Mouse (Mus musculus) kidney, embryonic 15.5 days (tissue): ENCODE measurements at regions not wholly inside any gene's neighbourhood (a gene's known extent, or its start where the extent isn't known, plus 50 kb on each side); places are given as distances from the start of the nearest gene placed in this dataset.

Experiments
- ATAC-seq: fragments of 200-750 bp; cut with Nextera tagmentation; replicated peaks from 2 replicates; pipeline ENCODE4 v1.8.0; 2017; ENCODE audit warnings: moderate TSS enrichment; ENCODE audit not compliant: low FRiP score
- H3K27ac ChIP-seq: fragments of 300-500 bp; sonication (generic); 2 replicates; pipeline ENCODE4 v1.5.1; 2015; ENCODE audit warnings: mild to moderate bottlenecking, inconsistent platforms
- H3K27me3 ChIP-seq: fragments of 300-500 bp; sonication (generic); 2 replicates; pipeline ENCODE4 v1.6.1; 2015; ENCODE audit warnings: inconsistent platforms
- H3K36me3 ChIP-seq: fragments of 300-500 bp; sonication (generic); 2 replicates; pipeline ENCODE4 v1.6.1; 2015; ENCODE audit warnings: inconsistent platforms
- H3K4me1 ChIP-seq: fragments of 300-500 bp; sonication (generic); 2 replicates; pipeline ENCODE4 v1.6.1; 2015; ENCODE audit warnings: inconsistent platforms
- H3K4me2 ChIP-seq: fragments of 300-500 bp; sonication (generic); 2 replicates; pipeline ENCODE4 v1.6.1; 2015; ENCODE audit warnings: moderate library complexity, mild to moderate bottlenecking, inconsistent platforms
- H3K4me3 ChIP-seq: fragments of 300-500 bp; sonication (generic); replicated peaks from 2 replicates; pipeline ENCODE4 v1.5.1; 2015; ENCODE audit warnings: mild to moderate bottlenecking, inconsistent platforms
- H3K9ac ChIP-seq: fragments of 300-500 bp; sonication (generic); 2 replicates; pipeline ENCODE4 v1.6.1; 2015; ENCODE audit warnings: mild to moderate bottlenecking, inconsistent platforms
- H3K9me3 ChIP-seq: fragments of 300-500 bp; sonication (generic); replicated peaks from 2 replicates; pipeline ENCODE4 v1.6.1; 2016; ENCODE audit warnings: inconsistent platforms
- WGBS: fragments of 180-500 bp; shearing (Covaris S2); methylation state at CpG from one replicate; pipeline ENCODE4 v1.1.7; 2015; ENCODE audit warnings: mixed read lengths; 5-methylcytosine and 5-hydroxymethylcytosine counted together

DNA sequence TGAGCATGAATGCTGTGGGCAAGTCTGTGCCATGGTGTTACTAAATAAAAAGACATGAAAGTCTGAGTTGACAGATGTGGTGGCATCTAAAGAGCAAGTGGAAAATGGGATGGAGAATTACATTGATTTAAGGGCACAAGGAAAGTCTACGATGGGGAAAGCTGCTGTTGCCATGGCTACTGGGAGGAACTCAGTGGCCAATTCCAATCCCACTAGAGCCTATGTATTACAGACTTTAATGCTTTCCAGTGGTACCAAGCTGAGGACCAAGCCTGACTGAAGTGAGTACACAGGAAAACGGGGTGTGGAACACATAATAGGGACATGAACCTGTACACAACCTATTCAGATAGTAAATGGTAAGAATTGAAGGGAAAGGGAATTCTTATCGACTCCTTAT lies 654.9 kb downstream of the Trib2 start:
- H3K9ac ChIP-seq = no peak overlapping the region
- no peaks in the 10 kb centered on the region for H3K4me1 ChIP-seq
- WGBS = 73% methylated on average over 3 of the region's 3 CpGs
- no peak overlapping the region for H3K4me3 ChIP-seq
- no peaks in the 10 kb centered on the region for H3K9me3 ChIP-seq
- H3K4me2 ChIP-seq = no peak overlapping the region
- ATAC-seq = no peak
- no peaks in the 10 kb centered on the region for H3K27me3 ChIP-seq
- H3K36me3 ChIP-seq = no peaks in the 10 kb centered on the region
- no peak overlapping the region for H3K27ac ChIP-seq

DNA sequence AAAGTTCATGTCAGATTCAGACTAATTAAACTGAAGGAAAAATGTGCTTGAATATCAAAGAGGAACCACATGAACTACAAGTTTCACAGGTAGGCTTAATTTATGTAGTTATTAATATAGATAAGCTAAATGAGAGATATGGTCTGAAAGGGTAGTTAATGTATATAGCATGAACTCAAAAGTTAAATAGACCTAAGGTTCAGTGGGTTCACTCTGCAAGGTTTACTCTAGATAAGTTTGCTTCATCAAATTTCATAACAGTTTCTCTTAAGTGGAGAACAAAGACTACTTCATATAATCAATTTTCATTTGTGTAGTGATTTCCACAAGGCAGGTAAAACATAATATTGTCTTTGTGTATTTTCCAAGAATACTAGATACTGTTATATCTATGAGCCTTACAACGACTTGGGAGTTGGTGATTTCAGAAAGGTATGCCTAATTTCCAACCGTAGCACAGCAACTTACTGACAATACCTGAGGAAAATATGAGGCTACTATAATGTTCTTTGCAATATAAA lies 656.2 kb downstream of the Trib2 start:
- H3K27me3 ChIP-seq = no peaks in the 10 kb centered on the region
- ATAC-seq = no peak
- no peak overlapping the region for H3K4me3 ChIP-seq
- no peaks in the 10 kb centered on the region for H3K9me3 ChIP-seq
- H3K27ac ChIP-seq = no peak overlapping the region
- 88% methylated on average over 2 of the region's 2 CpGs for WGBS
- no peak overlapping the region for H3K9ac ChIP-seq
- H3K4me1 ChIP-seq = no peaks in the 10 kb centered on the region
- no peaks in the 10 kb centered on the region for H3K36me3 ChIP-seq
- H3K4me2 ChIP-seq = no peak overlapping the region

DNA sequence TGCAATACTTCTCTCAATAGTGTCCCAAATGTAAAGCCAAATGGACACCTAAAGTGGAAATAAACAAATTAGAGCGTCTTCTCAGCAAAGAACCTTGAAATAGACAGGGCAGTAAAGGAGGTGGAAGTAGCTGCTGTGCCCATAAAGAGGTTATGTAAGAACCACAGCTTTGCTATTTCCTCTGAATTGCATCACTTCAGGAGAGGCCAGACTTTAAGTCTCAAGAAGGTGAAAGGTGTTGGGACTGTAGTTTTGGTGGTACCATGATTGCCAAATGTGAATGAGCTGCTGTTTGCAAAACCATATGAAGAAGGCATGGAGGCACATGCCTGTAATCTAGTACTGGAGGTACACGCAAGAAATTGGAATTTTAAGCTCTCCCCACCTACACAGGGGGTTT lies 670.3 kb downstream of the Trib2 start:
- Histone ChIP-seq H3K27ac (no peak overlapping the region), H3K36me3 (no peaks in the 10 kb centered on the region), H3K27me3 (no peaks in the 10 kb centered on the region), H3K4me2 (no peak overlapping the region), H3K4me1 (no peaks in the 10 kb centered on the region), H3K9me3 (no peaks in the 10 kb centered on the region), H3K9ac (no peak overlapping the region), H3K4me3 (no peak overlapping the region)
- 67% methylated on average over 2 of the region's 2 CpGs for WGBS
- no peak for ATAC-seq

DNA sequence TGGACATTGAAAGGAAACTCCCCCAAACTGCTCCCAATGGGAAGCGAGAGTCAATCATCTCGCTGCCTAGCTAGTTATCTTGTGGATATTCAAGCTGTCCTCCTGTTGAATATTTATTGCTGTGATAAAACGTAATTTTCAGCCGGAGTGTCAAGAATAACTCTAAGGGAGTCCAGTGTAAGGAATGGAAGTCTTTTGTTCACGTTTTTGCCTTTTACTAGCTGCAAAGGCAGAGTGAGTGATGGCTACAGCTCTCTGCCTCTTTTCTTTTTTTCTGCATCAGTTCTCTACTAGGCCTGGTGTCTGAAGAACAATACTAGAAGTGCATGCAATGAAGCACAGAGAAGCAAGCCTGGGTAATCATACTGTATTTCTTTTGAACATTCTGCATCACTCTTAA lies 679.7 kb downstream of the Trib2 start:
- Histone ChIP-seq H3K27me3 (no peaks in the 10 kb centered on the region), H3K9ac (no peak overlapping the region), H3K9me3 (no peaks in the 10 kb centered on the region), H3K27ac (no peak overlapping the region), H3K36me3 (no peaks in the 10 kb centered on the region), H3K4me3 (no peak overlapping the region), H3K4me2 (no peak overlapping the region), H3K4me1 (0 out of 2 replicates have a peak, but pooled peaks cover 4% of the 10 kb centered on the region)
- no peak; the same call in 1 of the 2 replicates for ATAC-seq
- 26% methylated on average over 5 of the region's 5 CpGs for WGBS

DNA sequence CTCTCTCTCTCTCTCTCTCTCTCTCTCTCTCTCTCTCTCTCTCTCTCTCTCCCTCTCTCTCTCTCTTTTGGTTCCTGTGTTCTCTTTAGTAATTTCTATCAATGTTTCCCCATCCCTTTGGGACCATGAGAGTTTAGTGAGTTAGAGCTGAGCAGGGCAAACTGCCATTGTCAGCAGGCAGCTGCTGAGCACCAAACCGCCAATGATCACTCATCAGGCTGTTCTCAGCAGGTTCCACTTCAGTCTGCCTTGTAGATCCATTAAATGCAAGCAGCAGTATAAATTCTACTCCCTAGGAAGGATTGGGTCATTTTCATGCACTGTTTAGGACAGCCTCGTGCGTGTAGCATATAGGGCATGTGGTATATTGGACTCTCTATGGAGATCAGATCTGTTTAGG lies 692.5 kb downstream of the Trib2 start:
- Histone ChIP-seq H3K9ac (no peak overlapping the region), H3K9me3 (no peaks in the 10 kb centered on the region), H3K4me3 (no peak overlapping the region), H3K36me3 (no peaks in the 10 kb centered on the region), H3K4me1 (no peaks in the 10 kb centered on the region), H3K27ac (no peak overlapping the region), H3K27me3 (no peaks in the 10 kb centered on the region), H3K4me2 (no peak overlapping the region)
- no peak for ATAC-seq
- 77% methylated on average over 3 of the region's 3 CpGs for WGBS

DNA sequence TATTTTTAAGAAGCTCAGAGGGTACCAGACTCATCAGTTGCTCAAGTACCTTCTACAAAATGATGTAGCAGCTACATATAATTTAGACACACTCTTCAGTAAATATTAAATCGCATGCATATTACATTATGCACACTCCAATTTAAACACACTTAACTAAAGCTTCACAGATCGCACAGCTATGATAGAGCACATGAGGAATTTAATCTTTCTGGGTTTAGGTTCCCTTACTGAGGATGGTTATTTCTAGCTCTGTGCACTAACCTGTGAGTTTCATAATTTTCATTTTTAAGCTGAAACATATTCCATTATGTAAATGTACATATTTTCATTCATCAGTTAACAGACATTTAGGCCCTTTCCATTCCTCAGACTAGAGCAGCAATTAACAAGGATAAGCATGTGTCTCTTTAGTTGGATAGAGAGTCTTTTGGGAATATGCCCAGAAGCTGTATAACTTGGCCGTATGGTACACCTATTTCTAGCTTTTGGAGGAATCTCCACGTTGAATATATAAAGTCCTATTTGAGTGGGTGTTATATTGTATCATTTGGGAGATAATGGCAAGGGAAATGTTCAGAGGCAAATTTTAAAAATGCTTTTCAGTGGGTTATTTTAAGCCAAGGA lies 694.0 kb downstream of the Trib2 start:
- H3K27me3 ChIP-seq = no peaks in the 10 kb centered on the region
- H3K9ac ChIP-seq = no peak overlapping the region
- no peaks in the 10 kb centered on the region for H3K36me3 ChIP-seq
- no peak for ATAC-seq
- WGBS = 82% methylated on average over 4 of the region's 4 CpGs
- H3K27ac ChIP-seq = no peak overlapping the region
- no peak overlapping the region for H3K4me3 ChIP-seq
- no peak overlapping the region for H3K4me2 ChIP-seq
- no peaks in the 10 kb centered on the region for H3K4me1 ChIP-seq
- no peaks in the 10 kb centered on the region for H3K9me3 ChIP-seq

DNA sequence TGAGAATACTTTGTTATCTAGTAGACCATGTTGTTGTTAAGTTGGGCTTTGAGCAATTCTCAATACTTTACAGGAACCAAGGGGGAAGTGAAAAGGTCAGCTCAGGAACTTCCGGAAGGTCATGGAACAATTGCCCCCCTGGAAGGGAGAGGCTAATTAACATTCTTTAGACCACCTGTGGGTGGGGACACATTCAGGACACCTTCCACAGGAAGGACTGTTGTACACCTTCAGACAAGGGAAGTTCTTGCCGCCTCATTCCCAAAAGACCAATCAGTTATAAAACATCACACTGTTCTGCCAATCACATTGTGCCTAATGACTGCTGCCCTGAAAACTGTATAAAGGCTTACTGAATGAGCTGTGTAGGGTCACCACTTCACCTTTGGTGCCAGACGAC lies 701.2 kb downstream of the Trib2 start:
- H3K9ac ChIP-seq = no peak overlapping the region
- H3K36me3 ChIP-seq = no peaks in the 10 kb centered on the region
- H3K4me1 ChIP-seq = no peaks in the 10 kb centered on the region
- 85% methylated on average over 3 of the region's 3 CpGs for WGBS
- H3K4me2 ChIP-seq = no peak overlapping the region
- no peak for ATAC-seq
- H3K9me3 ChIP-seq = no peaks in the 10 kb centered on the region
- H3K4me3 ChIP-seq = no peak overlapping the region
- H3K27ac ChIP-seq = no peak overlapping the region
- H3K27me3 ChIP-seq = no peaks in the 10 kb centered on the region

DNA sequence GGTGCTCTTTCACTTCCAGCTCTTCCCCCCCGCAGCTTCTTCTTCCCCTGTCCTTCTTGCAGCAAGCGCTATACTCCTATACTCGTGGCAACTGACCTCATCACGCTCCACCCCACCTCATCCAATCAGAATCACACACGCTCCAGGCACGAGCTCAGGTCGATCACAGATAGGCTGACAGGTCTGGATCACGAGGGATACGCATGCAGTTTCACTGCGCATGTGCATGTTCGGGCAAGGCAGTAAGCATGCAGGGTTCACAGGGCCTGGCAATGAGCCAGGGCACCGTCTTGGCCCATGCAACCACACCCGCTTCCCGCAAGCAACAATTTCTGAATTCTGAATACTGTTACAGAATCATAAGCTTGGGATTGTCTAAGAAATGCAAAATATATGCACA lies 701.9 kb downstream of the Trib2 start:
- no peak overlapping the region for H3K4me3 ChIP-seq
- H3K4me1 ChIP-seq = no peaks in the 10 kb centered on the region
- H3K27ac ChIP-seq = no peak overlapping the region
- H3K27me3 ChIP-seq = no peaks in the 10 kb centered on the region
- no peak for ATAC-seq
- H3K36me3 ChIP-seq = no peaks in the 10 kb centered on the region
- H3K9me3 ChIP-seq = no peaks in the 10 kb centered on the region
- WGBS = 94% methylated on average over 14 of the region's 14 CpGs
- H3K4me2 ChIP-seq = no peak overlapping the region
- H3K9ac ChIP-seq = no peak overlapping the region

DNA sequence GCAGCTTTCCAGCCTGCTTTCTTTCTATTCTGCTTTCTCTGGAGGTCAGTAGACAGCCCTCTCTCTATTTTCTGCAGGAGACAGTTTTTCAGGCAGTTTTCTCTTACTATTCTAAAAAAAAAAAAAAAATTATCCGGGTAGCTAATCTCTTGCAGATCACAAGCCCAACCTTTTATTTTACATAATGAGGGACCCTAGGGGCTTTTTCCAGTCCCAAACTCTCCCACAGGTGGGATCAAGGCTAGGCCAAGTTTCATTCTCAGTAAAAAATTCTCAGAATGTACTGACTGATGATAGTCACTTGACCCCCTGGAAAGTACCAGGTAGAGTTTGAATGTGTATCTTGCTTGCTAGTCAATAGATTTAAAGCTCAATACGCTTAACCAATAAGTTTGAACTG lies 705.7 kb downstream of the Trib2 start:
- no peak overlapping the region for H3K4me2 ChIP-seq
- WGBS = 65% methylated on average over 2 of the region's 2 CpGs
- ATAC-seq = no peak

DNA sequence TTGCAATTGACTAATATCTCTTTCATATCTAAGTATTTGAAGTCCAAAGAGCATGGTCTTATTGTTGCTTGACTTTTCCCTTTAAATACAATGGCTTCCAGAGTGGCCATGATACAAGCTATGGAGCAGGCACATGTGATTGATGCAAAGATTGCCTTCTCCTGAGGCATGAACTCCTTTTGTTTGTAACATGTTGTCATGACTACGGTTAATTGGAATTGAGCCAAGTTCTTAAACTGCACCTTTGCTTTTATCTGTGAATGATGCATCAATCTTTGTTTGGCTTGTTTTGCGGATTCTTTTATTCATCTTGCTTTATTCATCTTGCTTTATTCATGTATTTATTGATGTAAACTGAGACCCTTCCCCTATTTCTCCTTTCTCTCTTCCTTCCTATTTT lies 711.8 kb downstream of the Trib2 start:
- no peak for ATAC-seq
- Histone ChIP-seq H3K4me2 (no peak overlapping the region), H3K9me3 (no peaks in the 10 kb centered on the region), H3K27ac (no peak overlapping the region), H3K4me3 (no peak overlapping the region), H3K9ac (no peak overlapping the region), H3K36me3 (no peaks in the 10 kb centered on the region), H3K4me1 (no peaks in the 10 kb centered on the region), H3K27me3 (no peaks in the 10 kb centered on the region)
- 80% methylated on average over 2 of the region's 2 CpGs for WGBS

More for the DNA sequence above, 705.7 kb downstream of the Trib2 start:
- H3K9me3 ChIP-seq = no peaks in the 10 kb centered on the region
- no peaks in the 10 kb centered on the region for H3K36me3 ChIP-seq
- H3K9ac ChIP-seq = no peak overlapping the region
- no peaks in the 10 kb centered on the region for H3K4me1 ChIP-seq
- H3K27ac ChIP-seq = no peak overlapping the region
- no peaks in the 10 kb centered on the region for H3K27me3 ChIP-seq
- H3K4me3 ChIP-seq = no peak overlapping the region

DNA sequence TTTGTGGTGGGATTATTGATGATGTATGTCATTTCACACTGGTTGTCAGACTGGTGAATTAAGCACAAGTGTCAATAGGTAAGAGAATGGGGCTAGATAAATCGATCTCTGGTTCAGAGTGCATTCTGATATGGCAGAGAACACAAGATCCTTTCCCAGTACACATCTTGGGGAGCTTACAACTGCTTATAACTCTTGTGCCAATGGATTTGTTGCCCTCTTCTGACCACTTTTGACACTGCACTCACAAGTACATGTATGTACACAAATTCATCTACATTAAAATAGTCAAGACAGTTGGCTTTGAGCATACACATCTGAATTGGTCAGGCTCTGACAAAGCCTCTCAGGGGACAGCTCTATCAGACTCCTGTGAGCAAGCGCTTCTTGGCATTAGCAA lies 738.1 kb downstream of the Trib2 start:
- Histone ChIP-seq H3K9ac (no peak overlapping the region), H3K4me3 (no peak overlapping the region), H3K27me3 (no peaks in the 10 kb centered on the region), H3K27ac (no peak overlapping the region), H3K4me2 (no peak overlapping the region), H3K36me3 (no peaks in the 10 kb centered on the region), H3K4me1 (no peaks in the 10 kb centered on the region), H3K9me3 (no peaks in the 10 kb centered on the region)
- no peak for ATAC-seq
- WGBS = 69% methylated on average over 2 of the region's 2 CpGs

DNA sequence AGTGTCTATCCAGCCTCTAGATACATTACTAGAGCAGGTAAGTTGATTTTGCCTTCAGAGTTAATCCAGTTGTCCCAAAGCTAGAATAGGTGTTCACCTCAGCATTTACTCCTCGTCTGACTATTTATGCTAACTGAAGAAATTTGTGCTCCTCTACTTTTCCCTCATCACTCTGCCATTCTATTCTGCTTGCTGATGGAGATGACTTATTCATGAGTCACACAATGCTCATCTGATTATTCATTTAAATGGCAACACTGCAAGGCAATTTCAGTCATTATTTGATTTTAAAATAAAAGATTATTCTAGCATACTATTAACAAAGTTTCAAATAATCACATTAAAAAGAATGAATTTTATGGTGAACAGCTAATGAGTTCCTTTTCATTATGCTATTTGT lies 752.4 kb downstream of the Trib2 start:
- Histone ChIP-seq H3K4me2 (no peak overlapping the region), H3K9ac (no peak overlapping the region), H3K27ac (no peak overlapping the region), H3K9me3 (no peaks in the 10 kb centered on the region), H3K36me3 (no peaks in the 10 kb centered on the region), H3K4me1 (no peaks in the 10 kb centered on the region), H3K27me3 (no peaks in the 10 kb centered on the region), H3K4me3 (no peak overlapping the region)
- ATAC-seq = no peak
- 76% methylated on average over 1 of the region's 1 CpGs for WGBS

DNA sequence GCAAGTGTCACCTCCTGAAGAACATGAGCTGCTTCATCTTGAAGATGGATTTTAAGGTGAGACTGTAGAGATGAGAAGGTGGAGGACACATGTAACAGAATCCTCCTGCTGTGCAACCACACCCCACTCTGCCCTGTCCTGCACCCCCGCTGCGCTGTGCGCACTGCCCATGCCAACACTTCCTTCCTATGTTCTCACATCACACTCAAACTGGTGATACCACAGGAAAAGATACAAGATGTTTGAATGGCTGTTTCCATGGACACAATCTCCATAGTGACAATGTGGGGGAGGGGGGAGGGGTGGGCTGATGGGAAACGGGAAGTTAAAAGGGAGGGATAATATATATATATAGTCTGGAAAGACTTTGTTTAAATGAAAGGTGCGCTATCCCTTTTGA lies 765.3 kb downstream of the Trib2 start:
- no peak overlapping the region for H3K27ac ChIP-seq
- WGBS = 89% methylated on average over 5 of the region's 5 CpGs
- no peaks in the 10 kb centered on the region for H3K4me1 ChIP-seq
- ATAC-seq = no peak
- H3K9ac ChIP-seq = no peak overlapping the region
- H3K4me2 ChIP-seq = no peak overlapping the region
- H3K4me3 ChIP-seq = no peak overlapping the region
- no peaks in the 10 kb centered on the region for H3K9me3 ChIP-seq
- H3K27me3 ChIP-seq = no peaks in the 10 kb centered on the region
- H3K36me3 ChIP-seq = no peaks in the 10 kb centered on the region
